Mouse (Mus musculus): ENCODE results near the gene B3gnt7. TPM values are rescaled to one million over a fixed set of nuclear protein-coding genes. Genes with fewer than 3 reads are reported as not detected.

The B3gnt7 gene
- polyA plus RNA-seq, 1 experiment from 2014 or later = 8.1 TPM

DNA sequence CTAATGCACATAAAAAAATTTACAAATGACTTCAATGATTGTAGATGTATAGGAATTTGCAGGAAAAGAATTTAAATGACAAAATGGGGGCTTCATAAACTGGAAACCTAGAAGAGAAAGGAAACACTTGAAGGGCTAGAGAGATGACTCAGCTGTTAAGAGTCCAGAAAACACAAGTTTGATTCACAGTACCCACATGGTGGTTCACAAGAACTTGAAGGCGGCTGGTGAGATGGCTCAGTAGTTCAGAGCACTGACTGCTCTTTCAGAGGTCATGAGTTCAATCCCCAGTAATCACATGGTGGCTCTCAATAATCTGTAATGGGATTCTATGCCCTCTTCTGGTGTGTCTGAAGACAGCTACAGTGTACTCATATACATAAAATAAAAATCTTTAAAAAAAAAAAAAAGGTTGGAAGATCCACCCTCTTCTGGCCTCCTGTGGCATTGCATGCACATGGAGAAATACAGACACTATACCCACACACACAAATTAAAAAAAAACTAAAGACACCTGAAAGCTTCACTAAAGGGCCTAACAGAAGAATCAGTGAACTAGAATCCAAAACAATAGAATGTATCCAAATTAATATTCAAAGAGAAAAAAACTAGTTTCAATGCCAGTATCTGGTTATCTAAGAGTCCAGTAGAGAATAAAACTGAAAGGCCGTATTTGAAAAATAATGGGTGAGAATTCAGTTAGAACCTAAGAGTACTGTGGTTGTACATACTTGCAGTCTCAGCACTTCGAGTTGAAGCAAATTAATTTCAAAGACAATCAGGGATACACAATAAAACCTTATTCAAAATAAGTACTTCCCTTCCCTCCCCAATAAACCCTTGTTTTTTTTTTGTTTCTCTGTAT lies 44.5 kb downstream of the B3gnt7 start:
- WGBS = 92% methylated on average over 3 of the region's 3 CpGs
- Histone ChIP-seq H3K4me3 (ENCODE audit: low read length) (no peak overlapping the region), H3K27me3 (ENCODE audit: control insufficient read depth, insufficient read depth, low read length) (no peaks in the 10 kb centered on the region), H3K27ac (ENCODE audit: low read depth, low read length) (no peak overlapping the region), H3K4me2 (replicated peaks; ENCODE audit: low read depth, low read length) (no peak overlapping the region), H3K36me3 (ENCODE audit: control insufficient read depth, insufficient read depth, low read length) (peaks cover 55% of the 10 kb centered on the region), H3K4me1 (ENCODE audit: control insufficient read depth, insufficient read depth, low read length) (no peaks in the 10 kb centered on the region), H3K9me3 (ENCODE audit: control insufficient read depth, low read length) (no peaks in the 10 kb centered on the region), H3K9ac (ENCODE audit: low read depth, low read length) (no peak overlapping the region)
- ATAC-seq (ENCODE audit: low FRiP score, low TSS enrichment) = no peak

DNA sequence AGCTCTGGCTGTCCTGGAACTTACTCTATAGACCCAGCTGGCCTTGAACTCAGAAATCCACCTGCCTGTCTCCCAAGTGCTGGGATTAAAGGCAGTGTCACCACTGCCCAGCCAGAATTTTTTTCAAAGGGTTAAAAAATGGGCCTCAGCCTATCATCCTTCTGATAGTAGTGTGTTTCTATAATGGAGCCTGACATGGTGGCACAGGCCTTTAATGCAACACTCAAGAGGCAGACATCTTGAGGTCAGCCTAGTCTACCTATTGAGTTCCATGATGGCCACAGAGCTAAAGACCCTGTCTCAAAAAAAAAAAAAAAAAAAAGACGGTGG lies 45.0 kb downstream of the B3gnt7 start:
- Histone ChIP-seq H3K9me3 (ENCODE audit: control insufficient read depth, low read length) (no peaks in the 10 kb centered on the region), H3K4me3 (ENCODE audit: low read length) (no peak overlapping the region), H3K9ac (ENCODE audit: low read depth, low read length) (no peak overlapping the region), H3K4me2 (replicated peaks; ENCODE audit: low read depth, low read length) (no peak overlapping the region), H3K4me1 (ENCODE audit: control insufficient read depth, insufficient read depth, low read length) (no peaks in the 10 kb centered on the region), H3K27me3 (ENCODE audit: control insufficient read depth, insufficient read depth, low read length) (no peaks in the 10 kb centered on the region), H3K36me3 (ENCODE audit: control insufficient read depth, insufficient read depth, low read length) (peaks cover 61% of the 10 kb centered on the region), H3K27ac (ENCODE audit: low read depth, low read length) (no peak overlapping the region)
- WGBS = 72% methylated on average over 1 of the region's 1 CpGs
- ATAC-seq (ENCODE audit: low FRiP score, low TSS enrichment) = no peak

- no peaks in the 10 kb centered on the region for H3K27me3 ChIP-seq (ENCODE audit: control insufficient read depth, insufficient read depth, low read length)
- no peak overlapping the region for H3K4me3 ChIP-seq (ENCODE audit: low read length)
- no peak overlapping the region for H3K9ac ChIP-seq (ENCODE audit: low read depth, low read length)
- 65% methylated on average over 1 of the region's 1 CpGs for WGBS
- no peak overlapping the region for H3K4me2 ChIP-seq (replicated peaks; ENCODE audit: low read depth, low read length)
- H3K27ac ChIP-seq (ENCODE audit: low read depth, low read length) = no peak overlapping the region
- H3K36me3 ChIP-seq (ENCODE audit: control insufficient read depth, insufficient read depth, low read length) = peaks cover 65% of the 10 kb centered on the region
- ATAC-seq (ENCODE audit: low FRiP score, low TSS enrichment) = no peak
- no peaks in the 10 kb centered on the region for H3K9me3 ChIP-seq (ENCODE audit: control insufficient read depth, low read length)
- H3K4me1 ChIP-seq (ENCODE audit: control insufficient read depth, insufficient read depth, low read length) = no peaks in the 10 kb centered on the region
Measured at GRCm38 (mm10) chr1:86348083-86348482, 45.5 kb downstream of the B3gnt7 start.

DNA sequence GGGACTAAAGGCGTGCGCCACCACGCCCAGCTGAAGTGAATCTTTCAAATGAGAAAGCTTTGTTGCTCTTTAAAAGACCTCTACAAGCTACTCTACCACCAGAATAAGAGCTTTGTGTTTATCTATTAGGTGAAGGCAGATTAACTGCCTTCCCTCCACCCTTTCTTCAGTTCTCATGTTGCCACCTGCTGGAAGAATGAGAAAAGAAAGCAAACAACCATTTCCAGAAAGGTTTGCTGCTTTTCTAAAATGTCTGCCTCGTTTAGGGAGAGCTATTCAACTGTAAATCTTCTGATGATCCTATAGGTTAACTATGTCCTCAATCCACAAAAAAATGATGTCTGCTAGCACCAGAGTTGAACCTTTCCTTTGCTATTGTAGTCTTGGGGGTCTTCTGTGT lies 46.2 kb downstream of the B3gnt7 start:
- no peak overlapping the region for H3K27ac ChIP-seq (ENCODE audit: low read depth, low read length)
- H3K9me3 ChIP-seq (ENCODE audit: control insufficient read depth, low read length) = no peaks in the 10 kb centered on the region
- H3K4me1 ChIP-seq (ENCODE audit: control insufficient read depth, insufficient read depth, low read length) = no peaks in the 10 kb centered on the region
- no peak for ATAC-seq (ENCODE audit: low FRiP score, low TSS enrichment)
- no peak overlapping the region for H3K9ac ChIP-seq (ENCODE audit: low read depth, low read length)
- 67% methylated on average over 4 of the region's 4 CpGs for WGBS
- no peak overlapping the region for H3K4me3 ChIP-seq (ENCODE audit: low read length)
- peaks cover 73% of the 10 kb centered on the region for H3K36me3 ChIP-seq (ENCODE audit: control insufficient read depth, insufficient read depth, low read length)
- no peaks in the 10 kb centered on the region for H3K27me3 ChIP-seq (ENCODE audit: control insufficient read depth, insufficient read depth, low read length)
- no peak overlapping the region for H3K4me2 ChIP-seq (replicated peaks; ENCODE audit: low read depth, low read length)

DNA sequence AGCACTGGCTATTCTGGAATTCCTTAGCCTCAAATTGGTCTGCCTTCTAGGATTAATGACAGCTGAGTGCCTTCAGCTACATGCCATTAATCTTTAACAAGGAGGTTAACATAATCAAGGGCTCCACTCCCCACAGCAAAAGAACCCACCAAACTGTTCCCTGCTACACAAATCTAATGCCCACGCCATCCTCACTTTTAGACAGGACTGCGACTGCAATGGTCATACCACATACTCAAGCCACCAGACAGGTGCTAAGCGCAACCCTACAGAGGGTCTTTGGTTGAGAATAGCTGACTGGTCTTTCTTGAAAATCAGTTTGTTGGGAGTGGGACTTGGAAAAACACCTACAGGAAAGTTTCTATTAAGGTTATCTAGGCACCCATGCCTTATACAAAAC lies 46.6 kb downstream of the B3gnt7 start:
- no peaks in the 10 kb centered on the region for H3K27me3 ChIP-seq (ENCODE audit: control insufficient read depth, insufficient read depth, low read length)
- no peak overlapping the region for H3K4me3 ChIP-seq (ENCODE audit: low read length)
- no peak for ATAC-seq (ENCODE audit: low FRiP score, low TSS enrichment)
- peaks cover 77% of the 10 kb centered on the region for H3K36me3 ChIP-seq (ENCODE audit: control insufficient read depth, insufficient read depth, low read length)
- no peak overlapping the region for H3K9ac ChIP-seq (ENCODE audit: low read depth, low read length)
- no peak overlapping the region for H3K27ac ChIP-seq (ENCODE audit: low read depth, low read length)
- no peaks in the 10 kb centered on the region for H3K9me3 ChIP-seq (ENCODE audit: control insufficient read depth, low read length)
- no peaks in the 10 kb centered on the region for H3K4me1 ChIP-seq (ENCODE audit: control insufficient read depth, insufficient read depth, low read length)
- no peak overlapping the region for H3K4me2 ChIP-seq (replicated peaks; ENCODE audit: low read depth, low read length)
- WGBS = 81% methylated on average over 3 of the region's 3 CpGs

GRCm38 (mm10) chr1:86349696-86350095 lies 47.1 kb downstream of the B3gnt7 start:
- ATAC-seq (ENCODE audit: low FRiP score, low TSS enrichment) = no peak
- Histone ChIP-seq H3K4me2 (replicated peaks; ENCODE audit: low read depth, low read length) (no peak overlapping the region), H3K4me3 (ENCODE audit: low read length) (no peak overlapping the region), H3K27me3 (ENCODE audit: control insufficient read depth, insufficient read depth, low read length) (no peaks in the 10 kb centered on the region), H3K9me3 (ENCODE audit: control insufficient read depth, low read length) (no peaks in the 10 kb centered on the region), H3K36me3 (ENCODE audit: control insufficient read depth, insufficient read depth, low read length) (peaks cover 82% of the 10 kb centered on the region), H3K4me1 (ENCODE audit: control insufficient read depth, insufficient read depth, low read length) (no peaks in the 10 kb centered on the region), H3K9ac (ENCODE audit: low read depth, low read length) (no peak overlapping the region), H3K27ac (ENCODE audit: low read depth, low read length) (no peak overlapping the region)
- WGBS = 76% methylated on average over 1 of the region's 1 CpGs

GRCm38 (mm10) chr1:86350576-86350975 lies 47.9 kb downstream of the B3gnt7 start:
- Histone ChIP-seq H3K27ac (ENCODE audit: low read depth, low read length) (no peak overlapping the region), H3K9ac (ENCODE audit: low read depth, low read length) (no peak overlapping the region), H3K4me2 (replicated peaks; ENCODE audit: low read depth, low read length) (no peak overlapping the region), H3K9me3 (ENCODE audit: control insufficient read depth, low read length) (no peaks in the 10 kb centered on the region), H3K4me3 (ENCODE audit: low read length) (no peak overlapping the region), H3K36me3 (ENCODE audit: control insufficient read depth, insufficient read depth, low read length) (peaks cover 90% of the 10 kb centered on the region), H3K4me1 (ENCODE audit: control insufficient read depth, insufficient read depth, low read length) (no peaks in the 10 kb centered on the region), H3K27me3 (ENCODE audit: control insufficient read depth, insufficient read depth, low read length) (no peaks in the 10 kb centered on the region)
- ATAC-seq (ENCODE audit: low FRiP score, low TSS enrichment) = no peak
- 90% methylated on average over 8 of the region's 8 CpGs for WGBS

DNA sequence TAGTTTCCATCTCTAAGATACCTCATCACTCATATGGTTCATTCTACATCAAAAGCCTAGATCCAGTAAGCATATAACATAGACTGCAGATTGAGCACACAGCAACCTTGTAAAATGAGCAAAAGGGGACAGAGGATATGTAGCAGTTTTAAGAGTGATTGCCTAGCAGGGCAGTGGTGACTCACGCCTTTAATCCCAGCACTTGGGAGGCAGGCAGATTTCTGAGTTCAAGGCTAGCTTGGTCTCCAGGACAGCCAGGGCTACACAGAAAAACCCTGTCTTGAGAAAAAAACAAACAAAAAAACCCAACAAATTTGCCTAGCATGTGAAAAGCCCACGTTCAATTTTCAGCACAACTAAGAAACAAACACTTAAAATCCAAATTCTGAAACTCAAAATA lies 51.6 kb downstream of the B3gnt7 start:
- Histone ChIP-seq H3K4me2 (replicated peaks; ENCODE audit: low read depth, low read length) (no peak overlapping the region), H3K4me1 (ENCODE audit: control insufficient read depth, insufficient read depth, low read length) (peaks cover 10% of the 10 kb centered on the region; the same call in 1 of the 2 replicates), H3K27ac (ENCODE audit: low read depth, low read length) (no peak overlapping the region), H3K9ac (ENCODE audit: low read depth, low read length) (no peak overlapping the region), H3K9me3 (ENCODE audit: control insufficient read depth, low read length) (no peaks in the 10 kb centered on the region), H3K36me3 (ENCODE audit: control insufficient read depth, insufficient read depth, low read length) (peaks cover 85% of the 10 kb centered on the region), H3K4me3 (ENCODE audit: low read length) (no peak overlapping the region), H3K27me3 (ENCODE audit: control insufficient read depth, insufficient read depth, low read length) (no peaks in the 10 kb centered on the region)
- no peak for ATAC-seq (ENCODE audit: low FRiP score, low TSS enrichment)
- 92% methylated on average over 2 of the region's 2 CpGs for WGBS

Measured in kidney, embryonic 14.5 days (tissue).